Mouse (Mus musculus): ENCODE data around the gene Fcna.

Fcna gene

DNA sequence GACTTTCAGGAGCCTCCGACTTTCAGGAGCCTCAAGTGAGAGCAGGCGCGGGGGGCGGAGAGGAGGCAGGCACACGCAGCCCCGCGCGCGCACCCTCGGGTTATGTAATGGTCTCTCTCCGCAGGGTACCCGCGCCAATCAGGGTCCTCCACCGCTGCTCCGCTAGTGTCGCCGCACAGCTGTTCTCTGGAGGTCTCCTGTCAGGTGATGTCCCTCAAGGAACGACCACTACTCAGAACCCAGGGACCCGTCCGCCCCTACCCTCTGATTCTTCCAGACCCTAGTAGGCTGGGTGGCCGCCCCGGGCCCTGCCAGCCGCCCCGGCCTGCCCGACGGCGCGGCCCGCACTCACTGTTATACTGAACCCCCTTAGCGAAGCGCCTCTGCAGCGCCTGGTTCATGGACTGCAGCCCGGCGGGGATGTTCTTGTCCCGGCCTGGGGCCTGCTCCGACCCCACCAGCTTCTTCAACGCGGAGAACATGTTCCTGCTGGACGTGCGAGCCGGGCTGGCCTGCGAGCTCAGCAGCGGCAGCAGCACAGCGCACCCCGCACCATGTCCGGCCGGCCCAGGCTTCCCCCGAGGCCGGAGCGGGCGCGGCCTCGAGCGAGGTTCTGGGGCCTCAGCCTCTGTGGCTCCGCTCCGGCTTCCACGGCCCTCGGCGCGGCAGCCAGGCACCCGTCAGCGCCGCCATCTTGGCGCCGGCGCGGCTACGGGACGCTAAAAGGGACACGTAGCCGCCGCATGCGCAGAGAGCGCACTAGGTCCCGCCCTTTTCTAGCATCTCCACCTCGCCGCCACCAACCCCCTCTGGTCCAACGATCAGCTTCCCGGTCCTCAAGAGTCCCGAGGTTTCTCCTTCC, 19.8 kb downstream of the Fcna start, which contains the start of gene Rabl6:
Gene Rabl6, minus strand, starts transcription at position 761 of the 862 bp plus-strand sequence.
- DNase-seq (ENCODE audit: low read depth) = peak; percentile 92

DNA sequence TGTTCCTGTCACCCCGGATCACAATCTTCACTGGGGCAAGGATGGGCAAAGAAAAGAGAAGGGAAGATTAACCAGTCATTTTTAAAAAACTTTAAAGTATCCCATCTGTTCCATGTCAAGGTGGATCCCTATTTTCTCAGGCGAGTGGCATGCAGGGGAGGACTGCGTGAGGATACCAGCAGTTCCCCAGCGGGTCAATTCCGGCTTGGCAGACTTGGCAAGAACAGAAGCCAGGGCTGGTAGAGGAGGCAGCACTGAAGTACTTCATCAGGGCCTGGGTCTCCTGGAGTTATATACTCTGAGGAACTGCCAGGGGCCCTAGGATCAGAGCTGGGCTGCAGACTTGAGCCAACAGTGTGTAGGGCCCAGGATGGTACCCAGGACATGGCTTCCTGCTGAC, 25.3 kb downstream of the Fcna start:
- DNase-seq (ENCODE audit: low read depth) = no peak

DNA sequence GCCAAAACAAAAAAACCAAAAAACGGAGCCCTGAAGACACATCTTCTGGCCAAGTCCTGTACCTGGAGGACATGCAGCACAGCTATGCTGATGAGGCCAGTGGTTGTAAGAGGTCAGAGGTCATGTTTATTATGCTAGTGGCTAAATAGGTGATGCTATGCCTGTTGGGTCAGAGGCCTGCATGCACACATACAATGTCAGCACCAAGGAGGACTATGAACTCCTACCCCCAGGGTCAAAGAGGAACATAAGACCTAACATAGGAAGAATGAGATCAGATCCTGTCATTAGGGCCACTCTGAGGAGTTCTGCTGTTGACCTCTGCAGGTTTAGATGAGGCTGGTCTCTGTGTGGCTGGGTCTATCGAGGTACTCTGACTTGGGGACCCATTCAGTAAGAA, 27.8 kb downstream of the Fcna start:
- no peak for DNase-seq (ENCODE audit: low read depth)

DNA sequence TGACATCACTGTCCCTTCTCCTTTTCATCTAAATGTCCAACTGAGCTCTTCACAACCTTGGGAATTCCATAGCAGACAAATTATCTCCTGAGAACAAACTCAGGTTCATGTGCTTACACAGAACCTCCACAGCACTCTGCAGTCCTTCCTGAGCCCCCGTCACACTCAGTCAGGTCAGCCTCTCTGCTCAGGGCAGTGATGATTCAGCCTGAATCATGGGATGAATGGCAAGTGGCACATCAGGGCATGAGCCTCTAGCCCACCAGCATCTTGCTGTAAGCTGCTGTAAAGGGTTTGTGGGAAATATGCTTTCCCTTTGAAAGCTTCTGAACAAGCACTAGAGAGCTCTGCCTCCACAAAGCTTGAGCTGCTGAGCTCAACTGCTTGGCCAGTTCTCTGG, 29.1 kb downstream of the Fcna start:
- DNase-seq (ENCODE audit: low read depth) = no peak

DNA sequence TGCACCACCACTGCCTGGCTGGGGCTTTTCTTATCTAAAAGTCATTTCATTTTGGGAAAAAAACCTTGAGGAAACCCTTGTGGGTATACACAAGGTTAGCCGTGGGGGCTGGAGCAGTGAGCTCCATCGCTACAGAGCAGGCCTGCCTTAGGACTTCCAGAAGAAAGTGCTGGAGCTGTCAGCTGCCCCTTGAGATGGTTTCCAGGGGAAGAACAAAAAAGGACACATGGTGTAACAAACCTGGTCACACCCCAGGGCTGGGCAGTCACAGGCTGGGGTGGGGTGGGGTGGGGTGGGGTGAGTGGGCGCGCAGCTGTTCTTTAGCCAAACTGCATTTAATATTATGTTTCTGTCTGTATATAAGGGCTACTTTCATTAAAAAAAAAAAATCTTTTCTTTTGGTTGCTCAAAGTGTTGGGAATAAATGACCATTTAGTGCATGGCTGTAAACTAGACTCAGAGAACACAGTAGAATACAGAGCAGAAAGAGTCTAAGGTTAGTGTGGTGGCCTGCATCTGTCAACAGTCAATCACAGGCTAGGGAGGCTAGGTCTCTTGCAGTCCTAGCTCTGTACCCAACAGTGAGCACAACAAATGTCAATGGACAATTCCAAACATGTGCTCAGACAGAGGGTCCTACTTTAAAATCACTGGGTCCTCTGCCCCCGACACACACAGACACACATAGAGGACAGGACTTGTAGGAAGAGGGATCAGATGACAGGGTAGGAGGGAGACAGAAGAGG, 30.9 kb downstream of the Fcna start:
- no peak for DNase-seq (ENCODE audit: low read depth)

DNA sequence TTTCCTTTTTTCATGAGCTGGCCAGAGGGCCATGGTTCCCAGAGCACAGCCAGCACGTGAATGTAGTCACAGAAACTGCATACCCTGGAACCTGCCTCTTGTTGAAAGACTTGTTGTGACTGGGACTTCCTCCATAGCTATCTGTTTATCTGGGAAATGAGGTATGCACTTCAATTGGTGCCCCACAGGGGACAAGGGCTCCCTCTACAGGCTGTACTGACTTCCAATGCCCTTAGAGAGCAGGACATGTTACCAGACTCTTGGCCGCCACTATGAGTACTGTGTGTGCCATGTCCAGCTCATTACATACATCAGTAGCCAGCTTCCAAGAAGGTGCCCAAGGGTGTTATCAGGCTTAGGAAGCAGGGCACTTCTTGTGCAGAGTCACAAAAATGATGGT, 36.0 kb downstream of the Fcna start:
- peak; percentile 59 for DNase-seq (ENCODE audit: low read depth)

DNA sequence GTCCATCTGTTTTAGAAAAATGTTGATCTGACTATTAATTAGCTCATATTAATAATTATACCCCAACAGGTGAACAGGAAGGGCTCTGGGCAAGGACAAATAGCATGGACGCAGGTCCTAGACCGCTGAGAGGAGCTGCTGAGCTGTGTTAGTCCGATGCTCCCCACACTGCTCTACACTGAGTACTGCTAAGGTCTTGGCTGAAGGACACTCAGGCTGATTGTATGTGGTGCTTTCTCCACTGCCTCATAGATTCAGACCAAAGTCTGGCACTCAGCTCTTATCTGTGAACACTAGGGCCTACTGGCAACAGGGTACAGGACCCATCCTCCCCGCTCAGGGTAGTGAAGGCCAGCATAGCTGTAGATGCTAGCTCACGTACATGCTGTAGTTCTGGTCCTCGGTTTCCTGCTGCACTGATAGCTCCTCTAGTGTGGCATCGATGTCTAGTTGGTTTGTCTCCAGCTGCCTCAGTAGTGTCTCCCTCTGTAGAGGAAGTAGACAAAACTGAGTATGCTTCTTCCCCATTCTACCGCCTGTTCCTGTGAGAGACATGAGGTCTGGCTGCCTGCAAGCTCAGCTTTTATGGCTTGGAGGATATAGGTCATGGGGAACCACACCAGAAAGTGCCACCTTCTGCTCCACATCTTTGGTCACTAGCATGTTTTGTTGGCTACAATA, 39.5 kb downstream of the Fcna start:
- DNase-seq (ENCODE audit: low read depth) = no peak

DNA sequence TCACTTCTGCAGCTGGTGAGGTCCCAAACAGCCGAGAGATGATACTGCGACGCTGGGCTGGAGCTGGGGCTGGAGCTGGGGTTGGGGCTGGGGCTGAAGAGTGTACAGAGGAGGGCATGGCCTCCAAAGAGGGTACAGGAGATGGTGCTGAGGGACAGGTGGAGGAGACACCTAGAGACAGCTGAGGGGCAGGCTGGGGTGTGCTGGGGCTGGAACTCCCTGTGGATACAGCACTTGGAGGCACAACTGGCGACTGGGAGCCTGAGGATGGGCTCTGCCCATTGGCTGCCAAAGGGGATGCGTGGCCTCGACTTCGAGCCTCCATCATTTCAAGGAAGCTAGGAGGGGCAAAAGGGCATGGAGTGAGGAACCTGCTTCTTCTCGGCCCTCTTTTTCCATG, 40.5 kb downstream of the Fcna start:
- no peak for DNase-seq (ENCODE audit: low read depth)

DNA sequence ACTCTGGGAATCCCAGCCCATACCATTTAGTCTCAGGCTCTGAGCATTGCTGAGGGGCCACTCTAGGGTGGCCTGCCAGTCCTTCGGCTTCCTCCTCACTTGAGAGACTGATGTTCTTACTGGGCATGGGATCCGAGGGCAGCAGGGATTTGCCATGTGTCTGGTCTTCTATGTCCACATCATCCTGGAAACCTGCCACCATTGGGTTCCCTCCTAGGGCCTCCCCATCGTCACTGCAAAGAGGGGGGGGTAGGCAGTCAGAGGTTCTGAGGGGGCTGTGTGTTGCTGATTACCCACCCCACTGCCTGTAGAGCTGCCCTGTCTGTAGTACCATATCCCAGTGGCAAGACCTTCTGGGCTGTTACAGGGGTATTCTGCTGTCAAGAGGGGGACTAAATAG, 42.2 kb downstream of the Fcna start:
- no peak for DNase-seq (ENCODE audit: low read depth)

DNA sequence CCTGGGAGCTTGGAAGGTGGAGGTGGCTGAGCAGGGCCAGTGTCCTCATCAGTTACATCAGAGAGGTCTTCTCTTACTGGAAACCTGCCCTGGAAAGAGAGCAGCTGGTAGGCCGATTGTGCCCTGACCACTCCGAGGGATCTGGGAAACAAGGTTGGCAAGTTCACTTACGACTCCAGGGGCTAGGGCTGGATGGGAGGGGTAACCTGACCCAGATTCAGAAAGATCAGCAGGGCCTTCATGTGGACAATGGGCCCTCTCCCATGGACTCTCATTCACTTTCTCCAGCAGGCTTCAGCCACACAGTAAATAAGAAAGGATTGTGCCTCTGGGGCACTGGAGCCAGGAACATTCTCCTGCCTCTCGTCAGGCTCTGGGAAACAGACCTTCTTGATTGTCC, 43.0 kb downstream of the Fcna start:
- DNase-seq (ENCODE audit: low read depth) = no peak

DNA sequence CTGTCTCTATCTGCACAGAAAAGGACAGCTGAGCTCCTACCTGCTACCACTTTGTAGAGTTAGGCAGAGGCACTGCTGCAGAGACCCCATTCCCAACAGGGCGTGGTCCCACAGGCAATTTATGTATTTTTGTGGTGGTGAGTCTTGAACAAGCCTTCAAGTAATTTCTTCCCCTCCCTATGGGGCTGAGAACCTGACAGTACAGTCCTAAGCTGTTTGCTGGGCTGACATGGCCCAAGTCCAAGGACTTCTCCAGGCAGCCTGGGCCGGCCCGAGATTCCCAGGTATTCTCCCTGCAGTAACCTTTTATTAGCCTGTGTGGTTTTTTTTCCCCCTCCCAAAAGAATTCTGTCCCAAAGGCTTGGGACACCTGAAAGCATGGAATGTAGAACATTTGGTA, 43.7 kb downstream of the Fcna start:
- no peak for DNase-seq (ENCODE audit: low read depth)

DNA sequence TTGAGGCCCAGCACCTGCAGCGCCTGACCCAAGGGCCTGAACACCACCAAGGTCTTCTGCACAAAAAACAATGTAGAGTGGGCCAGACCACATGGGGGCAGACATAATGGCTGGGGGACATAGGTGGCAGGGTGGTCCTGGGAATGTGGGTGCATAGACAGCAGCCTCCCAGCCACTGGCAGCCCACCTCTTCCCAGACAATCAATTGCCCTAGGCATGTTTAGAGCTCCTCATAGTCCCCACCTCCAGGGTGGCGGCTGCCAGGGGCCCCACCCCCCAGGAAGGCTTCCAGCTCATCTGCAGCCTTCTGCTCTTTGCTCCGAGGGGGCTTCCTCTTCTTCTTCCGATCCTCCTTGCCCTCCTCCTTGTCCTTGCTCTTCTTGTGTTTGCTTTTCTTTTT, 44.3 kb downstream of the Fcna start:
- DNase-seq (ENCODE audit: low read depth) = no peak

DNA sequence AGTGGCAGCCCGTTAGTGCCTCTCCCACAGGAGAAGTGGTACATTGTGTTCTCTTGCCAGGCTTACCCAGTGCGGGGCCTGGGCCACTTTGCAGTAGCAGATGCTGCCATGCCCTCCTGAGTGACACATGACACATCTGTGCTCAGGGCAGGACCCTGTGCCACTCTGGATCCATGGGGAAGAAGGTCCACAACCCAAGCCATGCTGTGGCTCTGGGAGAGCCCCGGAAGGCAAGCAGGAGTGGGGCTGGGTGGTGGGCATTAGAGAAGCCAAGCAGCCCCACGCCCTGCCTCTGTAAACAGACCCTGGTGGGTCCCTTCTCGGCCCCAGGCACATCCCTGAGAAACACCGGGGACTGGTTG, 44.7 kb downstream of the Fcna start:
- no peak for DNase-seq (ENCODE audit: low read depth)

DNA sequence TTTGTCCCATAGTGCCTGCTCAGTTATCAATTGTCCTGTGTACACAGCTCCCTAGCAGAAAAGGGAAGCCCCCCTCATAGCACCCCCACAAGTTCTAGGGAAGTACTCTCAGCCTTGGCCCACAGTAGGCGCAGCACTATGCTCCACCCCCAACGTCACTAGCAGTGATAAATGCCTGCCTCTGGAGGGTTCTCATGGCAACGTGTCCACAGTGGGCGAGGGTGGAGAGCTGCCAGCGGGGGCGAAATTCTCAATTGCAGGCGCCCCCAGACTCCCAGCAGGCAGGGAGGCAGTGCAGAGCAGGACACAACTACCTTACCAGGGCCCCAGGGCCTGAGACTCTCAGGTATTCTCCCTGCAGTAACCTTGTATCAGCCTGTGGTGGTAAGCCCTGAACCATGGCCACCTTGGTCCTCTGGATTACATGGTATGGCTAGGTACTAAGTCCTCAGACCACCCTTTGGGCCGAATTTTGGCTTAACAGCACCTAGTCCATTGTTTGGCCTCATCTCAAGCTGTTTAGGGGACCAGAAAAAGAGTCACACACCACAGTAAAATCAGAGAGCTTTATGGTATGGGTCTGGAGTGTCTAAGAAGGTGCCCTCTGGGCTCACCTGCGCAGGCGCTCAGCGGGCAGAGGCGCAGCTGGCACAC, 45.2 kb downstream of the Fcna start:
- peak; percentile 28 for DNase-seq (ENCODE audit: low read depth)

DNA sequence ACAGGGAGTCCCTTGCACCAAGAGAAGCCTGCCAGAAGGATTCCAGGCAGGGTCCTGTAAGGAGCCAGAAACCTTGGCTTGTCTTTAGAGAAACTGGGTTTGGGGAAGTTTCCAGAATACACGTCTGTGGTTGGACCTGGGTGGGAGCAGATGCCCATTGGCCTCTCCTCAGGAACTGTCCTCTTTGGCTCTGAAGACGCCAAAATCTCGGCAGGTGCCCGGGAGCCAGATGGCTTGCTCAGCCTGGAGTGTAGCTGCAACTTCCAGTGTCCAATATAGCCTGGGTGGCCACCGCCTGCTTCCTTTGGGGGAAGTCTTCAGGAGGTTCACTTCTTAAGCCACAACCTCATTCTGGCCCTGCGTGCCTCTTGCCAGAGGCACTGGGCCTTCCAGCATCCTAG, 45.9 kb downstream of the Fcna start:
- DNase-seq (ENCODE audit: low read depth) = no peak

DNA sequence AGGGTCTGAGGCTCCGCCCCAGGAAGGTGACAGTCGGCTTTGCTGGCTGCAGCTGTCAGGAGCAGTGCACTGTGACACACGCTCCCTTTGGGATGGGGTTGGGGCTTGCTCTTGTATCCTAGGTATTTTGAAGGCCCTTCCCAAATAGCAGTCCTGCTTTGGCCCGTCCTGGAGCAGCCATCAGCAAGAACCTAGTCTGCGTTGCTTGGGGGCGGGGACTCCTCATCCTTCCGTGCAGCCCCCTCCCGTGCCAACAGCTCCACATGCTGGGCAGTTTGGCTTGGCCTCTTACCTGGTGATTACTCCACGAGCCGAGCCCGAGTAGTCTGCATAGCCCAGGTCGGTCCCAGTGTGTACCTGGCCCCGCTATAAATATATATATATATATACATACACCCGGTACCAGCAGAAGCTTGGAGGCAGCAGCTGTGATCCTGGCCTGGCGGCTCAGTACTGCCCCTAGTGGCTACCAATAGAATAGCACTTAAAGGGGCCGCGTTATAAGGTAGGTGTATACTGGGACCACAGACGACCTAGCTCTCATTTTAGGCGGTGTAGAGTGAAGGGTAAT, 46.5 kb downstream of the Fcna start, which contains the start of gene Ajm1:
Gene Ajm1, minus strand, starts transcription at position 464 of the 571 bp plus-strand sequence.
- DNase-seq (ENCODE audit: low read depth) = peak; percentile 88

DNA sequence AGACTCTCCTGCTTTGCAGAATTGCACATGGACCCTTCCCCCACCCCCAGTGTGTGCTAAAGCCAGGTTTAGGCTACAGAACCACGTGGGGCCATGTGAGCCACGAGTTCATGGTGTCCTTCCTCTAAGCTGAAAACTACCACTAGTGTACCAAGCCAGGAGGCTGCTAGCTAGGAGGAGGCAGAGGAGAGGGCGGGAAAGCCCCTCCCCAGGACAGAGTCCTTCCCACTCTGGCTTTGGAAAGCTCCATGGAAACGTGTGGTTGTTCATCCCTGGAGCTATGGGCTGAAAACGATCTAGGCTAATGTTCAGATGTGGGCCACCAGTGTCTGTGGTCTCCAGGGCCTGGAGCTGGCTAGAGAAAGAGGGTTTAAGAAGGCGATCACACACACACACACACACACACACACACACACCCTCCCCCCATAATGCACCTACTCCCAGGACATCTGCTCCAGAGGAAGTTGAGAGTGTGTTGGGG, 47.2 kb downstream of the Fcna start:
- DNase-seq (ENCODE audit: low read depth) = no peak

DNA sequence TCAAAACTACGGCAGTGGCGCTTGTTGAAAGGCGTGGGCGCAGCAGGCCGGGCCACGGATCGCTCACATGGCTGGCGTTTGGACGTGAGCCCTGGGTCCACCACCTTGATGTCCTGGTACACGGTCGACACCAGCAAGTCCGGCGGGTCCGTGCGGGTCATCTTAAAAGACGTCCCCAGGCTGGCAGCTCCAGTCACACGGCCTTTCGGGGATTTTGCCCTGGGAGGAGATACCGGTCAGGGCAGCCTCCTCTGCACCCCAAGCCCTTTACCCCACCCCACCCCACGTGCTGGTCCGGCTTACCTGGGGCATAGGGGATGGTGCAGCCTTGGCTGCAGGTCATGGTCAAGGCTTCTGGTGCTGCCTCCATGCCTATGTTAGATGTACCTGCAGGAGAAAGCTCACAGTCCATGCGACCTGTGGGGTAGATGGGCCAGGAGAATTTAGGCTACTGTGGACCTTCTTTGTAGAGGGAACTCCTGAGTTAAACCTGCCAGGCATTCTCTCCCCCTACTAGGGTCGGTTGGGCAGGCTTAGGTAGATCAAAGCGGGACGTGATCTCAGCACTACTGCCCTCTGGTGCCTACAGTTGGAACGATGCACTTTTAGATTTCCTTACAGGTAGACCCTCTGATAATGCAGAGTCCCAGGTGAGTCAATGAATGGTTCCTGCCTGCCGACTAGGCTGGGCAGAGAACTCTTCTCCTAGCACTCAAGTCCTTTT, 47.9 kb downstream of the Fcna start:
- DNase-seq (ENCODE audit: low read depth) = peak; percentile 88

DNA sequence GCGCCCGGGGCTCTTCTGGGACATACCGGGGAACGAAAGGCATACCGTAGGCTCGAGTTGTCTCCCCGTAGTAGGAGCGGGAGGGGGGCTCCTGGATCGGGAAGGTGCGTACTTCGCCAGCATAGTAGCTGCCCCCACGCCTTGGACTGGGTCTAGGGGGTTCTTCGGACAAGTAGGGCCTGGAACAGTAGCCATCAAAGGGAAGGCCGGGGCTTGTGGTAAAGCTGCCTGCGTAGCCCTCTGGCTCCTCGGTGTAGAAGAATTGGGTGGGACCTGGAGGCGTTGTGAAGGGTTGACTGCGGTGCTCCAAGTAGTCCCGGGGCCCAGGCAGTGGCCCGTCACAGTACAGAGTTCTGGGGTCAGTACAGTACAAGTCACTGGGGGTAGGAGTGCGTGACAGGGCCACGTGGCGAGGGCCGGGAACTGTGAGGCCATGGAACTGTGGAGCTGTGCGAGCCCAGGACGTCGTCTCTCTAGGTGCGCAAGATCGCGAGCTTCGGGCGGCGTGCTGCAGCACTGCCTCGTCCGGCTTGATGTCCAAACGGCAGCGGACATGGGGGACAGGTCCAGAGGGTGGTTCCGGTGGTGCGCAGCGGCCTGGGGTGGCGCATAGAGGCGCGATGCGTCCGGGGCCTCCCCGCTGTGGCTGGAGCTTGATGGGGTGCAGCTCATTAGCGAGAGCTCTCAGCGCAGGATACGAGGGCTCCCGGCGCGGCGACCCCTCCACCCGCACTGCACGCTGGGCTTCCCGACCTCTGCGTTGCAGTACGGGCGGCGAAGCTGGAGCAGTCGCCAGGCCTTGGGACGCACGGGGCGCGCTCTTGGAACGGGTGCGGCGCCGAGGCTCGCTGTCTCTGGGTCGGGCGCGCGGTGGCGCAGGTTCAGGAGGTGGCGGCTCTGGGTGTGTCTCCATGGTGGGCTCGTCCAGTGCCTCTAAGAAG, 48.8 kb downstream of the Fcna start:
- peak; percentile 50 for DNase-seq (ENCODE audit: low read depth)

Data from naive thymus-derived CD4-positive, alpha-beta T cell, adult 2 months (primary cell).